Mouse (Mus musculus): Measurements from ENCODE around the gene 5730522E02Rik. TPM values are rescaled to one million over a fixed set of nuclear protein-coding genes. Genes with fewer than 3 reads are reported as not detected.

Gene 5730522E02Rik
- polyA plus RNA-seq, 1 experiment from 2014 or later = 26.4 TPM

DNA sequence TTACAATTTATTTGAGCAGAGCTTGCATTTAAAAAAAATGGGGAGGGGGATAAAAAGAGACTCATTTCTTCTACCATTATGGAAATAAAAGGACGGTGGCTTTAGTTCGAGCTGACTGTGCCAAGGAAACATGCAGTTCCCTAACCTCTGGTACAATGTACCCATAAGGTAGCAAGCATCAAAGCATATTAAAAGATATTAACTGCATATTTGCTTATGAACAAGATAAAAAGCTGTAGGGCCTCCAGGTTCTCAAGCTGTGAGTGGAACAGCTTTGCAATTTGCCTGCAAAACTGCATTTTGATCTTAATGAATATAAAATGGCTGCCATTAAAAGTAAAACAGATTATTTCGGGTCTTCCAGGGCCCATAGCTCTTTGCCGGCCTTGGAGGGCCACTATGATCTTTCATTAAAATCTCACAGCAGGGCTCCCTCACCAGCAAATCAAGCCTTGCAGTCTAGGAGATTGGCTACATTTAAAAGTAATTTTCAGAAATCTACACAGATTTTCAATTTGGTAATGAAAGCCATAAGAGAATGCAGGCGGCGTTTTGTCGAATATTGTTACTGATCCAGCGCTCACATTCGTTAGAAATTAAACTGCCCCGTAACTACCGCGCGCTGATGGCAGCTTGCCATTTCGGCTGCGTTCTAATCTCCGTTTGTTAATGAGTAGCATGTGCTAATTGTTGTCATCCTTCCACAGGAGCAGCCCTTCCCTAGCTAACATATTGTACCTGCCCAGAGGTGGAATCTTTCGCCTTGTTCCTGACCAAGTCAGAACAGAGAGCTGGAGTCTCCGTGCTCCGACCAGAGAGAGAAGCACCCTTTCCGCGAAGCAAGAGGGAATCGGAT is 565.6 kb downstream of the 5730522E02Rik start:
- H3K36me3 ChIP-seq (ENCODE audit: control insufficient read depth, insufficient read depth) = no peaks in the 10 kb centered on the region
- peak overlapping the region; percentile 2 for H3K9ac ChIP-seq (replicated peaks; ENCODE audit: low read depth, low read length)
- WGBS = 16% methylated on average over 22 of the region's 22 CpGs
- H3K4me2 ChIP-seq (ENCODE audit: low read length) = peak overlapping the region; percentile 42
- no peaks in the 10 kb centered on the region for H3K9me3 ChIP-seq (ENCODE audit: control insufficient read depth, low read length)
- peak overlapping the region; percentile 7 for H3K4me3 ChIP-seq (replicated peaks; ENCODE audit: low read length)
- H3K27me3 ChIP-seq (replicated peaks; ENCODE audit: control insufficient read depth, insufficient read depth, low read length) = no peaks in the 10 kb centered on the region
- peak overlapping the region; percentile 46; the same call in 1 of the 2 replicates for H3K27ac ChIP-seq (ENCODE audit: low read length)
- peaks cover 18% of the 10 kb centered on the region for H3K4me1 ChIP-seq (replicated peaks; ENCODE audit: control insufficient read depth, insufficient read depth, low read length)
- peak; percentile 57 for ATAC-seq

DNA sequence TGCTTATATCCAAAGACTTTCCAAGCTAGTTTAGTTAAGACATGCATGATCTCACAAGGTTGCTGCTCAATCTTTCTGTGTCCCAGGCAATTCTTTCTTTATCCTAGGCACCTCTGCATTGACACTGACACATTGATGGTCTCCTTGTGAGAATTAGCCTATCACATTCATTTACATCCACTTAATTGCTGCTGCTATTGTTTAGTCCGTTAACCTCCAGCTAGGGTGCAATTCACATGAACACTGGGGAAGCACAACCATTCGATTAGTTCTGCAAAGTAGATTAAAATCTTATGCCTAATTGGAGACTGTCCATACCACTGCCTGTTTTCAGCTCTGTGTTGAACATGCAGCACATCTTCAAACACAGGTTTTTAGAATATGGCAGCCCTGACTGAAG is 603.7 kb downstream of the 5730522E02Rik start:
- Histone ChIP-seq H3K4me3 (replicated peaks; ENCODE audit: low read length) (no peak overlapping the region), H3K9ac (replicated peaks; ENCODE audit: low read depth, low read length) (no peak overlapping the region), H3K4me2 (ENCODE audit: low read length) (no peak overlapping the region), H3K27me3 (replicated peaks; ENCODE audit: control insufficient read depth, insufficient read depth, low read length) (no peaks in the 10 kb centered on the region), H3K36me3 (ENCODE audit: control insufficient read depth, insufficient read depth) (no peaks in the 10 kb centered on the region), H3K27ac (ENCODE audit: low read length) (no peak overlapping the region), H3K9me3 (ENCODE audit: control insufficient read depth, low read length) (no peaks in the 10 kb centered on the region), H3K4me1 (replicated peaks; ENCODE audit: control insufficient read depth, insufficient read depth, low read length) (no peaks in the 10 kb centered on the region; the same call in 1 of the 2 replicates)
- no peak for ATAC-seq
- 2% methylated on average over 2 of the region's 2 CpGs for WGBS

DNA sequence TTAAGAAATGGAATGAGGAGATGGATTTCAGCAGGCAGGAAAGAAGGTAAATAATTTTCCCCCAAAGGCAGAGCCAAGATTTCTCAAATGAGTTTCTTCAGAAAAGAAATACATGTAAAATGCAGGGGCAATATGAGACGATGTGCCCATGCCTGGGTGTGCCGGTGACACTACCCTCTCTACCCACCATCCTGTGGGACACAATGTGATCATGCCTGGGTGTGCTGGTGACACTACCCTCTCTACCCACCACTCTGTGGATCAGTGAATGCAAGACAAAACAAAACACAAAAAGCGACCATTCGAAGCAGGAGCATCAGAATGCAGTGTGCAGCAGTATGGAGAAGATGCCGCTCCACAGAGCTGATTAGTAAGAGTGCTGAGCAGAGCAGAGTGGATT is 610.5 kb downstream of the 5730522E02Rik start:
- H3K9me3 ChIP-seq (ENCODE audit: control insufficient read depth, low read length) = no peaks in the 10 kb centered on the region
- no peak overlapping the region for H3K27ac ChIP-seq (ENCODE audit: low read length)
- peaks cover 4% of the 10 kb centered on the region; the same call in 1 of the 2 replicates for H3K4me1 ChIP-seq (replicated peaks; ENCODE audit: control insufficient read depth, insufficient read depth, low read length)
- no peak overlapping the region for H3K4me3 ChIP-seq (replicated peaks; ENCODE audit: low read length)
- no peaks in the 10 kb centered on the region for H3K36me3 ChIP-seq (ENCODE audit: control insufficient read depth, insufficient read depth)
- WGBS = 68% methylated on average over 5 of the region's 5 CpGs
- H3K27me3 ChIP-seq (replicated peaks; ENCODE audit: control insufficient read depth, insufficient read depth, low read length) = no peaks in the 10 kb centered on the region
- no peak overlapping the region for H3K4me2 ChIP-seq (ENCODE audit: low read length)
- H3K9ac ChIP-seq (replicated peaks; ENCODE audit: low read depth, low read length) = no peak overlapping the region
- ATAC-seq = peak; percentile 8; the same call in 1 of the 2 replicates

DNA sequence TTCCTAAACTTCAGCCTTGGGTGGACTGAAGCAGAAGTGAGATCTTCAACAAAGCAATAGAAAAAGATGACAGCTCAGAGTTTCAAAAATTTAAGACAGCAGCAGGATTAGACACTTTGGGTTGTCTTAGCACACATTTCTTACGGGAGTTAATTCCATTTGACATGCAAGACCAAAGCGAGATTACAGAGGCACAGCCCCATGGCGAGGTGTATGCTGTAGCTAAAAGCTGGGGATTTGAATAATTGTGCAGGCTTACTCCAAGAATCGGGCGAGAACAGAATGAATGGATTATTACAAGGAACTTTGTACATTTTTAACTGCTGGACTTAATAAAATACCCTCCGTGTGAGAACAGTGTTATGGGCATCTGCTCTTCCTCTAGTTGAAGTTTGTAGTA is 615.3 kb downstream of the 5730522E02Rik start:
- H3K4me3 ChIP-seq (replicated peaks; ENCODE audit: low read length) = no peak overlapping the region
- H3K9ac ChIP-seq (replicated peaks; ENCODE audit: low read depth, low read length) = no peak overlapping the region
- H3K4me1 ChIP-seq (replicated peaks; ENCODE audit: control insufficient read depth, insufficient read depth, low read length) = peaks cover 7% of the 10 kb centered on the region; the same call in 1 of the 2 replicates
- WGBS = 29% methylated on average over 6 of the region's 6 CpGs
- H3K36me3 ChIP-seq (ENCODE audit: control insufficient read depth, insufficient read depth) = no peaks in the 10 kb centered on the region
- no peak overlapping the region for H3K27ac ChIP-seq (ENCODE audit: low read length)
- H3K4me2 ChIP-seq (ENCODE audit: low read length) = no peak overlapping the region
- no peak for ATAC-seq
- no peaks in the 10 kb centered on the region for H3K27me3 ChIP-seq (replicated peaks; ENCODE audit: control insufficient read depth, insufficient read depth, low read length)
- no peaks in the 10 kb centered on the region for H3K9me3 ChIP-seq (ENCODE audit: control insufficient read depth, low read length)

DNA sequence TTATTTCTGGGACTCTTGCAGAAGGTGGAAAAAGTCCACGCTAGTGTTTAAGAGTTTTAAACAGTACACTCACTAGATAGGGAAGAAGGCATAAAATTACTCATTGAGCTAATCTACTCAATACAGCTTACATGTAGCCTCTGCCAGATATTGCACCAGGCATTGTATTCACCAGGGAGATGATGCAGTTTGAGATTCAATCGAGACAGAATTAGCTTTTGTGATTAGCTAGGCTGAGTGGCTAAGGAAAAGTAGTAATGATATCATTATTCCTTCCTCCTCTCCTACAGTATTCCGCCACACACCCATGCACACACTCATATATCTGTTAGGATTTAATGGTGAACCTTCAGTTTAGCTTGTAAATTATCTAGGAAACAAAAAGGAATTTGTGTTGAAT is 615.8 kb downstream of the 5730522E02Rik start:
- ATAC-seq = no peak
- 70% methylated on average over 3 of the region's 3 CpGs for WGBS

DNA sequence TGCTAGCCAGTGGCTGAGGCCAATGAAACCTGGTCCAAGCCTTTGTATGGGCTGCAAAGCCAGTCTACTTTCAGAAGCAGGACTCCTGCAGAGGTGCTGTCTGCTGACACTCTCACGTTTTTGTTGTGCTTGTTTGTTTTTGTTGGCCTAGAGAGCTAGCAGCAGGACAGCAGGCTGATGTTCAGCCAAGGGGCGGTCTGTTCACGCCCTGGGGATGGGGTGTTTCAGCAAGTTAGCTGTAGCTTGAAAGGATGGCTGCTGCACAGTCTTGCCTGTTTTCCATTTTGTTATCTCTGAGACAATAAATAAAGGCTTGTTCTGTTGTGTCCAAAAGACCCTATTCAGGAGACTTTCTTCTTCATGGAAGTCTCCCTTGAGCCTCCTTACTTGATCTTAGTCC is 618.3 kb downstream of the 5730522E02Rik start:
- H3K9ac ChIP-seq (replicated peaks; ENCODE audit: low read depth, low read length) = no peak overlapping the region
- H3K4me2 ChIP-seq (ENCODE audit: low read length) = no peak overlapping the region
- no peaks in the 10 kb centered on the region for H3K36me3 ChIP-seq (ENCODE audit: control insufficient read depth, insufficient read depth)
- H3K27me3 ChIP-seq (replicated peaks; ENCODE audit: control insufficient read depth, insufficient read depth, low read length) = no peaks in the 10 kb centered on the region
- WGBS = 9% methylated on average over 3 of the region's 3 CpGs
- H3K4me1 ChIP-seq (replicated peaks; ENCODE audit: control insufficient read depth, insufficient read depth, low read length) = peaks cover 4% of the 10 kb centered on the region; the same call in 1 of the 2 replicates
- no peaks in the 10 kb centered on the region for H3K9me3 ChIP-seq (ENCODE audit: control insufficient read depth, low read length)
- H3K27ac ChIP-seq (ENCODE audit: low read length) = no peak overlapping the region
- no peak overlapping the region for H3K4me3 ChIP-seq (replicated peaks; ENCODE audit: low read length)
- peak; percentile 47; the same call in 1 of the 2 replicates for ATAC-seq

More for the DNA sequence above, 615.8 kb downstream of the 5730522E02Rik start:
- Histone ChIP-seq H3K9ac (replicated peaks; ENCODE audit: low read depth, low read length) (no peak overlapping the region), H3K27me3 (replicated peaks; ENCODE audit: control insufficient read depth, insufficient read depth, low read length) (no peaks in the 10 kb centered on the region), H3K4me3 (replicated peaks; ENCODE audit: low read length) (no peak overlapping the region), H3K4me2 (ENCODE audit: low read length) (no peak overlapping the region), H3K4me1 (replicated peaks; ENCODE audit: control insufficient read depth, insufficient read depth, low read length) (peaks cover 7% of the 10 kb centered on the region; the same call in 1 of the 2 replicates), H3K9me3 (ENCODE audit: control insufficient read depth, low read length) (no peaks in the 10 kb centered on the region), H3K27ac (ENCODE audit: low read length) (no peak overlapping the region), H3K36me3 (ENCODE audit: control insufficient read depth, insufficient read depth) (no peaks in the 10 kb centered on the region)

DNA sequence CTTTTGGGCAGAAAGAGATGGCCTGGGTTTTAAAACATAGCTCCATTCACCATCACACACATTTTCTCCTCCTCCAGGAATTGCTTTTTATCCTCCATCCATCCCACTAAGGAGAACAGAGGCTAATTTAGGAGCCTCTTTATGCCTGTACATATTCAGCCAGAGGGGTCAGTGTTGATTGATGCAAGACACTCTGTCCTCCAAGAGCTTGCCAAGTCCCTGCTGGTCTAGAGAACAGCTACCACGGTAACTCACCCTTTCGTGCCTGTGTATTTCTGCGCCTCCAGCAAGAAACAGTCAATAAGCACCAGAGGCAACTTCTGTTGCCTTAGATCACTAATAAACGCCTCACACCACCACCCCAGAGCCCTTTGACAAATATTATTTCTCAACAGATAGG is 620.3 kb downstream of the 5730522E02Rik start:
- Histone ChIP-seq H3K27ac (ENCODE audit: low read length) (no peak overlapping the region), H3K4me2 (ENCODE audit: low read length) (no peak overlapping the region), H3K4me3 (replicated peaks; ENCODE audit: low read length) (no peak overlapping the region), H3K9me3 (ENCODE audit: control insufficient read depth, low read length) (no peaks in the 10 kb centered on the region), H3K4me1 (replicated peaks; ENCODE audit: control insufficient read depth, insufficient read depth, low read length) (peaks cover 4% of the 10 kb centered on the region; the same call in 1 of the 2 replicates), H3K27me3 (replicated peaks; ENCODE audit: control insufficient read depth, insufficient read depth, low read length) (no peaks in the 10 kb centered on the region), H3K9ac (replicated peaks; ENCODE audit: low read depth, low read length) (no peak overlapping the region), H3K36me3 (ENCODE audit: control insufficient read depth, insufficient read depth) (no peaks in the 10 kb centered on the region)
- 63% methylated on average over 4 of the region's 4 CpGs for WGBS
- ATAC-seq = no peak

DNA sequence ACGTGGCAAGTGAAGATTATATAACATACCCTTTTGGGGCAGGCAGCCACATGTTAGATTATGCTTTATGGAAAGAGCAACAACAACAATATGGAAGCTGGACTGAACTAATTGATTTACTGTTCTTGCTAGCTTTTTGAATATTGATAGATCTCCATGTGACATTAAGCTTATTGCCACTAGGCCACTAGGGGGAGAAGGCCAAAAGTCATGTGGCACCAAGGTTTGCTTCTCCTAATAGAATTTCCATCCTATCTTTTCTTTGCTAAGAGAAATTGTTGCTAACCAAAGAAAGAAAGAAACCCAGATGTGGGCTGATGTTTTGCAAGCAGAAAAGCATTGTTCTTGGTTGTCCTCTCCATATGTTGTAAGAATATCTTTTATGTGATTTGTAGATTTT is 621.1 kb downstream of the 5730522E02Rik start:
- WGBS = 72% methylated on average over 1 of the region's 1 CpGs
- Histone ChIP-seq H3K27me3 (replicated peaks; ENCODE audit: control insufficient read depth, insufficient read depth, low read length) (no peaks in the 10 kb centered on the region), H3K27ac (ENCODE audit: low read length) (no peak overlapping the region), H3K36me3 (ENCODE audit: control insufficient read depth, insufficient read depth) (no peaks in the 10 kb centered on the region), H3K4me1 (replicated peaks; ENCODE audit: control insufficient read depth, insufficient read depth, low read length) (peaks cover 4% of the 10 kb centered on the region; the same call in 1 of the 2 replicates), H3K9ac (replicated peaks; ENCODE audit: low read depth, low read length) (no peak overlapping the region), H3K4me3 (replicated peaks; ENCODE audit: low read length) (no peak overlapping the region), H3K9me3 (ENCODE audit: control insufficient read depth, low read length) (no peaks in the 10 kb centered on the region), H3K4me2 (ENCODE audit: low read length) (no peak overlapping the region)
- ATAC-seq = no peak

DNA sequence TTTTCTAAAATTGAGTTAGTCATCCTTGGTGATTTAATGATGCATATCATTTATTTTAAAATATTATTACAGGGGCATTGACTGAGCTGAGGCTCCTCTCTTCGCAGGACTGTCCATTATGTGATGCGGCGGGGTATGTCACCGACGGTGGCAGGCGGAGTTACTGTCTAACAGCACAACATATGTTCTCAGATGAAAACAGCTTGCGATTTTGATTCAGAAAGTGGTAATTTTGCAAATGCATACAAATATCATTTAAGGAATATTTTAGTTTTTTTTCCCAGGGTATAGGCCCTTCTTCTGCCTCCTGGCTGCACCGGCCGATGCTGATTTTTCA is 636.5 kb downstream of the 5730522E02Rik start:
- Histone ChIP-seq H3K9ac (replicated peaks; ENCODE audit: low read depth, low read length) (no peak overlapping the region), H3K36me3 (ENCODE audit: control insufficient read depth, insufficient read depth) (no peaks in the 10 kb centered on the region), H3K4me1 (replicated peaks; ENCODE audit: control insufficient read depth, insufficient read depth, low read length) (peaks cover 12% of the 10 kb centered on the region), H3K27ac (ENCODE audit: low read length) (peak overlapping the region; percentile 76), H3K4me3 (replicated peaks; ENCODE audit: low read length) (no peak overlapping the region), H3K27me3 (replicated peaks; ENCODE audit: control insufficient read depth, insufficient read depth, low read length) (no peaks in the 10 kb centered on the region), H3K4me2 (ENCODE audit: low read length) (no peak overlapping the region), H3K9me3 (ENCODE audit: control insufficient read depth, low read length) (no peaks in the 10 kb centered on the region)
- peak; percentile 78 for ATAC-seq
- WGBS = 57% methylated on average over 9 of the region's 9 CpGs
